Mouse (Mus musculus) forebrain, embryonic 15.5 days (tissue): Measurements from ENCODE around the gene Olfr885. TPM values are rescaled to one million over a fixed set of nuclear protein-coding genes. Genes with fewer than 3 reads are reported as not detected.

Experiments
- ATAC-seq: fragments of 200-750 bp; cut with Nextera tagmentation; replicated peaks from 2 replicates; pipeline ENCODE4 v1.8.0; 2017; ENCODE audit warnings: mild to moderate bottlenecking, moderate TSS enrichment, moderate library complexity
- H3K27ac ChIP-seq: fragments of 300-500 bp; sonication (generic); replicated peaks from 2 replicates; pipeline ENCODE4 v1.5.1; 2015; ENCODE audit warnings: mild to moderate bottlenecking, inconsistent platforms
- H3K27me3 ChIP-seq: fragments of 300-500 bp; sonication (generic); 2 replicates; pipeline ENCODE4 v1.6.1; 2015; ENCODE audit warnings: inconsistent platforms
- H3K36me3 ChIP-seq: fragments of 300-500 bp; sonication (generic); 2 replicates; pipeline ENCODE4 v1.6.1; 2015; ENCODE audit warnings: mild to moderate bottlenecking, inconsistent platforms
- H3K4me1 ChIP-seq: fragments of 300-500 bp; sonication (generic); 2 replicates; pipeline ENCODE4 v1.6.1; 2015; ENCODE audit warnings: inconsistent platforms
- H3K4me2 ChIP-seq: fragments of 300-500 bp; sonication (generic); replicated peaks from 2 replicates; pipeline ENCODE4 v1.6.1; 2015; ENCODE audit warnings: mild to moderate bottlenecking, inconsistent platforms
- H3K4me3 ChIP-seq: fragments of 300-500 bp; sonication (generic); 2 replicates; pipeline ENCODE4 v1.5.1; 2015; ENCODE audit warnings: mild to moderate bottlenecking, inconsistent platforms
- H3K9ac ChIP-seq: fragments of 300-500 bp; sonication (generic); replicated peaks from 2 replicates; pipeline ENCODE4 v1.6.1; 2015; ENCODE audit warnings: mild to moderate bottlenecking, inconsistent platforms
- H3K9me3 ChIP-seq: fragments of 300-500 bp; sonication (generic); 2 replicates; pipeline ENCODE4 v1.6.1; 2016; ENCODE audit warnings: inconsistent platforms
- WGBS: fragments of 180-500 bp; shearing (Covaris S2); methylation state at CpG from one replicate; pipeline ENCODE4 v1.1.7; 2015; ENCODE audit warnings: mixed read lengths; 5-methylcytosine and 5-hydroxymethylcytosine counted together
- polyA plus RNA-seq: library from polyadenylated mRNA; unstranded; fragments of >200 nt; fragmentation: Nextera tagmentation; extraction: Ambion mirVana; gene quantifications from 2 replicates; pipeline ENCODE4 v1.2.1, GENCODE M21; 2015

Gene Olfr885
- polyA plus RNA-seq: not detected in 2 replicates

GRCm38 (mm10) chr9:38061022-38061421 is at the start of gene Olfr885:
Gene Olfr885, plus strand, starts transcription at chr9:38061322.
- Histone ChIP-seq H3K4me2 (no peak within 1 kb of the TSS), H3K9me3 (no peaks in the 10 kb centered on the region), H3K36me3 (no peaks in the 10 kb centered on the region), H3K27me3 (no peaks in the 10 kb centered on the region), H3K9ac (no peak within 1 kb of the TSS), H3K4me3 (no peak within 1 kb of the TSS), H3K27ac (no peak within 1 kb of the TSS), H3K4me1 (no peaks in the 10 kb centered on the region)
- no peak for ATAC-seq
- WGBS: 93% methylated on average over 3 of the region's 3 CpGs

GRCm38 (mm10) chr9:38025508-38025907 is 35.6 kb upstream of the Olfr885 start, which contains the start of gene Olfr883:
Gene Olfr883, plus strand, starts transcription at chr9:38025808.
- no peaks in the 10 kb centered on the region for H3K9me3 ChIP-seq
- H3K9ac ChIP-seq: no peak within 1 kb of the TSS
- no peak within 1 kb of the TSS for H3K4me3 ChIP-seq
- ATAC-seq: no peak
- 84% methylated on average over 1 of the region's 1 CpGs for WGBS
- no peak within 1 kb of the TSS for H3K4me2 ChIP-seq
- H3K36me3 ChIP-seq: no peaks in the 10 kb centered on the region
- no peaks in the 10 kb centered on the region for H3K27me3 ChIP-seq
- H3K4me1 ChIP-seq: no peaks in the 10 kb centered on the region
- H3K27ac ChIP-seq: no peak within 1 kb of the TSS

- Histone ChIP-seq H3K9me3 (no peaks in the 10 kb centered on the region), H3K4me2 (no peak within 1 kb of the TSS), H3K9ac (no peak within 1 kb of the TSS), H3K27ac (no peak within 1 kb of the TSS), H3K4me3 (no peak within 1 kb of the TSS), H3K4me1 (no peaks in the 10 kb centered on the region), H3K27me3 (no peaks in the 10 kb centered on the region), H3K36me3 (no peaks in the 10 kb centered on the region)
- no peak for ATAC-seq
- 75% methylated on average over 1 of the region's 1 CpGs for WGBS
Measured at GRCm38 (mm10) chr9:38046255-38046654, 14.9 kb upstream of the Olfr885 start, which contains the start of gene Olfr884. Gene Olfr884, plus strand, starts transcription at chr9:38046555.

- 81% methylated on average over 1 of the region's 1 CpGs for WGBS
- H3K4me1 ChIP-seq: no peaks in the 10 kb centered on the region
Measured at GRCm38 (mm10) chr9:38083772-38084171, 22.6 kb downstream of the Olfr885 start, which contains the start of gene Olfr887. Gene Olfr887, plus strand, starts transcription at chr9:38084072.

GRCm38 (mm10) chr9:38107828-38108227 is 46.7 kb downstream of the Olfr885 start, which contains the start of gene Olfr888:
Gene Olfr888, plus strand, starts transcription at chr9:38108128.
- H3K9me3 ChIP-seq: no peaks in the 10 kb centered on the region
- no peaks in the 10 kb centered on the region for H3K27me3 ChIP-seq
- H3K4me1 ChIP-seq: no peaks in the 10 kb centered on the region
- H3K4me3 ChIP-seq: no peak within 1 kb of the TSS
- 94% methylated on average over 1 of the region's 1 CpGs for WGBS
- H3K36me3 ChIP-seq: no peaks in the 10 kb centered on the region
- no peak within 1 kb of the TSS for H3K4me2 ChIP-seq
- no peak within 1 kb of the TSS for H3K9ac ChIP-seq
- no peak within 1 kb of the TSS for H3K27ac ChIP-seq
- ATAC-seq: no peak

More at GRCm38 (mm10) chr9:38083772-38084171, 22.6 kb downstream of the Olfr885 start, which contains the start of gene Olfr887:
- ATAC-seq: no peak
- Histone ChIP-seq H3K9ac (no peak within 1 kb of the TSS), H3K36me3 (no peaks in the 10 kb centered on the region), H3K4me2 (no peak within 1 kb of the TSS), H3K27me3 (no peaks in the 10 kb centered on the region), H3K27ac (no peak within 1 kb of the TSS), H3K4me3 (no peak within 1 kb of the TSS), H3K9me3 (no peaks in the 10 kb centered on the region)

Other genes starting within 250 kb of the Olfr885 start
- not detected in 2 replicates for gene Olfr877, start 207.1 kb upstream of the Olfr885 start, polyA plus RNA-seq
- not detected in 2 replicates for gene Olfr145, start 164.6 kb upstream of the Olfr885 start, polyA plus RNA-seq
- not detected in 2 replicates for gene Olfr878, start 143.5 kb upstream of the Olfr885 start, polyA plus RNA-seq
- not detected in 2 replicates for gene Olfr881, start 69.5 kb upstream of the Olfr885 start, polyA plus RNA-seq
- not detected in 2 replicates for gene Olfr883, start 35.5 kb upstream of the Olfr885 start, polyA plus RNA-seq
- not detected in 2 replicates for gene Olfr884, start 14.8 kb upstream of the Olfr885 start, polyA plus RNA-seq
- gene Olfr887, start 22.8 kb downstream of the Olfr885 start, polyA plus RNA-seq: not detected in 2 replicates
- not detected in 2 replicates for gene Olfr888, start 46.8 kb downstream of the Olfr885 start, polyA plus RNA-seq
- 0.03 and 0.10 TPM in 2 replicates for gene Olfr889, start 53.9 kb downstream of the Olfr885 start, polyA plus RNA-seq
- gene Olfr890, start 81.2 kb downstream of the Olfr885 start, polyA plus RNA-seq: not detected in 2 replicates
- not detected in 2 replicates for gene Olfr891, start 119.5 kb downstream of the Olfr885 start, polyA plus RNA-seq
- not detected in 2 replicates for gene Olfr893, start 147.0 kb downstream of the Olfr885 start, polyA plus RNA-seq
- not detected in 2 replicates for gene Olfr894, start 156.7 kb downstream of the Olfr885 start, polyA plus RNA-seq
- not detected in 2 replicates for gene Olfr143, start 191.5 kb downstream of the Olfr885 start, polyA plus RNA-seq
- gene Olfr895, start 206.5 kb downstream of the Olfr885 start, polyA plus RNA-seq: not detected in 2 replicates
- gene Olfr896-ps1, start 229.8 kb downstream of the Olfr885 start, polyA plus RNA-seq: not detected in 2 replicates